Mouse (Mus musculus): Measurements from ENCODE around the gene Dot1l. TPM values are rescaled to one million over a fixed set of nuclear protein-coding genes. Genes with fewer than 3 reads are reported as not detected.
"Not testable (repeated sequence)": the region's sequence is repeated elsewhere in the genome, so short reads cannot be mapped to it uniquely, and the experiment has no call there.

The Dot1l gene
- polyA plus RNA-seq, 1 experiment from 2014 or later = 6.2 TPM

DNA sequence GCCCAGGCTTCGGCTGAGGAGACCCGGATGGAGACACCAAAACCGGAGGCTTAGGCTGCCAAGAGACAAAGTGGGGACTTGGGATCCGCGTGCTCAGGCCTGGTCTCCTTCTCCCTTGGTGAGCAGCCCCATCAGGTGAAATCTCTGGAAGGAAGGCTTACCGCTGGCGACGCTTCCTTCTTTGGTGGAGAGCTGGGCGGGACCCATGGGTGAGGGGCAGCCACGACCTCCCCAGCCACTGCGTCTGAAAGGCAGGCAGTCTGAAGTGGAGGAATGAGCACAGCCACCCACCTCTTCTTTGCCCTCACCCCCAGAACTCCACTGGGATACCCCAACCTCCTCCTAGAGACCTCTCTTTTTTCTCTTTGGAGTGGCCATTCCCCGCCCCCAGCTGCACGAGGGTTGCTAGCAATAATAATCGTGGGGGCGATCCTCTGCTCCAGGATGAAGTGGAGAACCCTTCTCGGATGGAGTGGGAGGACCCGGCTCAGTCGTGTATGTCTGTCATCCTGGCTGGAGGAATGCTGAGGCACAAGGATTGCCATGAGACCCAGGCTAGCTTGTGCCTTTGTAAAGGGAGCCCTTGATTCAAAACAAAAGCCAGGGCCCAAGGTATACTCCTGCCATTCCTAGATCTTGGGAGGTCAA, 54.1 kb downstream of the Dot1l start:
- 0 out of 2 replicates have a peak overlapping the region, but pooled peaks have one; percentile 17 for H3K9ac ChIP-seq (ENCODE audit: low read depth, low read length)
- peak overlapping the region; percentile 44 for H3K4me2 ChIP-seq (replicated peaks; ENCODE audit: low read depth)
- H3K27ac ChIP-seq (ENCODE audit: low read depth, low read length) = no peak overlapping the region
- H3K4me3 ChIP-seq (ENCODE audit: low read depth, low read length) = no peak overlapping the region; the same call in 1 of the 2 replicates
- H3K9me3 ChIP-seq (ENCODE audit: control insufficient read depth) = no peaks in the 10 kb centered on the region
- H3K36me3 ChIP-seq (ENCODE audit: control insufficient read depth, insufficient read depth) = peaks cover 12% of the 10 kb centered on the region
- no peak for TF ChIP-seq CTCF (IDR thresholded peaks at IDR 0.05; ENCODE audit: low read depth)
- 18% methylated on average over 18 of the region's 18 CpGs for WGBS
- H3K27me3 ChIP-seq (replicated peaks; ENCODE audit: control insufficient read depth, insufficient read depth, low read length) = peaks cover 20% of the 10 kb centered on the region
- H3K4me1 ChIP-seq (replicated peaks; ENCODE audit: control insufficient read depth, insufficient read depth, low read length) = 0 out of 2 replicates have a peak, but pooled peaks cover 13% of the 10 kb centered on the region
- ATAC-seq = no peak

DNA sequence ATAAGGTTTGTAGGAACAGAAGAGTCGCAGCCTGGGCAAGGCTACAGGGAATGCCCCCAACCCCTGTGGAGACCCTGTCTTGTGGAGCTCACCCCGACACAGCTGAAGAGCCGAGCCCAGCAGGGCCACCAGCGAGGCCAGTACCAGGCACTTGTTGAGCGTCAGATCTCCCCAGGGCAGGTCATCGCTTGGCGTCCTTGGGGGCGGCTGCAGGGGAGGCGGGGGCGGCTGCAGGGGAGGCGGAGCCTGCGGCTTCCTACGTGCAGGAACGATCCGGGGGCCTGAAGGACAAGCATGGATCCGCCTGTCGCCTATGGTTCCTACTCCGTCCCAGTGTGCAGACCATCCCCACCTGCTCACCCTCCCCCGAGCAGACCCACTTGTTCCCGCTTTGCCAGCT, 55.1 kb downstream of the Dot1l start:
- Histone ChIP-seq H3K36me3 (ENCODE audit: control insufficient read depth, insufficient read depth) (peaks cover 2% of the 10 kb centered on the region; the same call in 1 of the 2 replicates), H3K4me1 (replicated peaks; ENCODE audit: control insufficient read depth, insufficient read depth, low read length) (0 out of 2 replicates have a peak, but pooled peaks cover 13% of the 10 kb centered on the region), H3K27ac (ENCODE audit: low read depth, low read length) (no peak overlapping the region), H3K4me2 (replicated peaks; ENCODE audit: low read depth) (peak overlapping the region; percentile 43), H3K27me3 (replicated peaks; ENCODE audit: control insufficient read depth, insufficient read depth, low read length) (peaks cover 20% of the 10 kb centered on the region), H3K9ac (ENCODE audit: low read depth, low read length) (no peak overlapping the region), H3K4me3 (ENCODE audit: low read depth, low read length) (no peak overlapping the region), H3K9me3 (ENCODE audit: control insufficient read depth) (no peaks in the 10 kb centered on the region)
- 7% methylated on average over 18 of the region's 20 CpGs for WGBS
- ATAC-seq = no peak
- no peak for TF ChIP-seq CTCF (IDR thresholded peaks at IDR 0.05; ENCODE audit: low read depth)

DNA sequence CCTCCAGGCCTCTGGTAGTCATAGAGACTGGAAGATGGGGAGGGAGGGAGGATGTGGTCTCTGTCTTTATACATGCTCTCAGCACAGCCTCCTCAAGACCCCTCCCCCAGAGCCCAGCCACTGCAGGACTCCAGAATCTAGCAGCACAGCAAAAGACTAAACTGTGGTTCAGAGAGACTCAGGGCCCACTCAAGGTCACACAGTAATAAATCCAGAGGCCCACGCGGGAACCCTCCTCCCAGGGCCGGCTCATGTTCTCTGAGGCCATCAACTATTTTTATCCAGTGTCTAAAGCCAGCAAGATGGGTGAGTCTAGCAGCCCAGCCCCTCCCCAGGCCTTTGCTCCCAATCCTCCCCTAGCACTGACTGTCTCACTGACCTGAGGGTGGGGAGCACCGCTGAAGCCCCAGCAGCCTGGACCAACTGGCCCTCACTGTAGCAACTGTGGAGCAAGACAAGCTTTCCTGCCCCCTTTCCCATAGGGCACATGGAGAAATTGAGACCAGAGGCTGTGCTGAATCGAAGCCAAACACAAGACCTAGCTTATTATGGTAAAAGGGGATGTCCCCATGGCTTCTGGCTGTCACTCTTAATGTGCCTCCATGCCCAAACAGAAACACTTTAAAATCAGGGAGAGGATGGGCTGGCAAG, 57.5 kb downstream of the Dot1l start:
- ATAC-seq = no peak
- TF ChIP-seq CTCF (IDR thresholded peaks at IDR 0.05; ENCODE audit: low read depth) = no peak
- Histone ChIP-seq H3K4me1 (replicated peaks; ENCODE audit: control insufficient read depth, insufficient read depth, low read length) (0 out of 2 replicates have a peak, but pooled peaks cover 13% of the 10 kb centered on the region), H3K9ac (ENCODE audit: low read depth, low read length) (no peak overlapping the region), H3K4me2 (replicated peaks; ENCODE audit: low read depth) (no peak overlapping the region), H3K36me3 (ENCODE audit: control insufficient read depth, insufficient read depth) (no peaks in the 10 kb centered on the region), H3K4me3 (ENCODE audit: low read depth, low read length) (no peak overlapping the region), H3K27me3 (replicated peaks; ENCODE audit: control insufficient read depth, insufficient read depth, low read length) (peaks cover 12% of the 10 kb centered on the region), H3K9me3 (ENCODE audit: control insufficient read depth) (no peaks in the 10 kb centered on the region), H3K27ac (ENCODE audit: low read depth, low read length) (no peak overlapping the region)
- WGBS = 25% methylated on average over 5 of the region's 5 CpGs

DNA sequence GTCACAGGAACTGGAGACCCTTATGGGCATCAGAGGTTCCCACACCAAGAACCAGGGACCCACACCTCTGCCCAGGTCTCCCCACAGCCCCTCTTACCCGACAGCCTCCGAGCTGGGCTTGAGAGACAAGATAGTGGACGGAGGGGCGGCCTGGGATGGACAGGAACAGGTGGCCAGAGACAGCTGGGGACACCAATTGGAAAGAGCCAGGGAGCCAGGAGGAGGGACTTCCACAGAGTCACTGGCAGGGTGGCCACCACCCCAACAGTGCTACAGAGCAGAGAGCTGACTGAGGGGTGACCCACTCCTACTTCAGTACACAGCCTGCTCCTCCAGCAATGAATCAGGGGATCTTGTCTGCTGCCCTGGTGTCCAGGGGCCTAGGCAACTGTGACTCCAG, 58.4 kb downstream of the Dot1l start, which contains the start of gene Jsrp1:
TSS of gene Jsrp1 (minus strand) at position 133 of the 400 bp plus-strand sequence.
- ATAC-seq = no peak
- 0 out of 2 replicates have a peak, but pooled peaks cover 11% of the 10 kb centered on the region for H3K4me1 ChIP-seq (replicated peaks; ENCODE audit: control insufficient read depth, insufficient read depth, low read length)
- peaks cover 9% of the 10 kb centered on the region for H3K27me3 ChIP-seq (replicated peaks; ENCODE audit: control insufficient read depth, insufficient read depth, low read length)
- no peak within 1 kb of the TSS for H3K27ac ChIP-seq (ENCODE audit: low read depth, low read length)
- no peak within 1 kb of the TSS for H3K4me3 ChIP-seq (ENCODE audit: low read depth, low read length)
- no peaks in the 10 kb centered on the region for H3K36me3 ChIP-seq (ENCODE audit: control insufficient read depth, insufficient read depth)
- WGBS = 76% methylated on average over 4 of the region's 4 CpGs
- H3K9ac ChIP-seq (ENCODE audit: low read depth, low read length) = no peak within 1 kb of the TSS
- no peak for TF ChIP-seq CTCF (IDR thresholded peaks at IDR 0.05; ENCODE audit: low read depth)
- no peaks in the 10 kb centered on the region for H3K9me3 ChIP-seq (ENCODE audit: control insufficient read depth)
- no peak within 1 kb of the TSS for H3K4me2 ChIP-seq (replicated peaks; ENCODE audit: low read depth)

DNA sequence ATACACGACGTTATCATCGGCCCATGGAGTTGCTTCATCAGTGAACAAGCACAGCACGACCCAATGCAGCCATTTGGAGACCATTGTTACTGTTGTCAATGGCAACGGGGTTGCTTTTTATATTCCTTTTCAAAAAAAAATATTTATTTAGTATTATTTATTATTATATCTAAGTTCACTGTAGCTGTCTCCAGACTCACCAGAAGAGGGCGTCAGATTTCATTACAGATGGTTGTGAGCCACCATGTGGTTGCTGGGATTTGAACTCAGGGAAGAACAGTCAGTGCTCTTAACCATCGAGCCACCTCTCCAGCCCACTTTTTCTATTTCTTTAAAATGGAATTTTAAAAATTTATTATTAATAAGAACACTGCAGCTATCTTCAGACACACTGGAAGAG, 59.8 kb downstream of the Dot1l start:
- no peak for ATAC-seq
- no peaks in the 10 kb centered on the region for H3K9me3 ChIP-seq (ENCODE audit: control insufficient read depth)

DNA sequence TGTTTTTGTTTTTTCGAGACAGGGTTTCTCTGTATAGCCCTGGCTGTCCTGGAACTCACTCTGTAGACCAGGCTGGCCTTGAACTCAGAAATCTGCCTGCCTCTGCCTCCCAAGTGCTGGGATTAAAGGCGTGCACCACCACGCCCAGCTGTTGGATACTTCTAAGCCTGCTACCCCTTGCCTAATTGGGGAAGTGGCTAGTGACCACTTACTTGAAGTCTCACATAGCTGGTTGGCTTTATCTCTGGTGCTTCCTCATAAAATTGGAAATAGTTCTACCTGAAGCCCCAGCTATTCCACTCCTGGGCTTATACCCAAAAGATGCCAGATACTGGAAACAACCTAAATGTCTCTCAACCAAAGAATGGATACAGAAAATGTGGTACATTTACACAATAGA, 61.3 kb downstream of the Dot1l start:
- not testable (repeated sequence) for H3K27me3 ChIP-seq (replicated peaks; ENCODE audit: control insufficient read depth, insufficient read depth, low read length); H3K36me3 ChIP-seq (ENCODE audit: control insufficient read depth, insufficient read depth); H3K9me3 ChIP-seq (ENCODE audit: control insufficient read depth); ATAC-seq; H3K9ac ChIP-seq (ENCODE audit: low read depth, low read length); H3K4me3 ChIP-seq (ENCODE audit: low read depth, low read length); H3K4me1 ChIP-seq (replicated peaks; ENCODE audit: control insufficient read depth, insufficient read depth, low read length); H3K27ac ChIP-seq (ENCODE audit: low read depth, low read length); H3K4me2 ChIP-seq (replicated peaks; ENCODE audit: low read depth)
- WGBS = 81% methylated on average over 3 of the region's 3 CpGs

More for the DNA sequence above, 59.8 kb downstream of the Dot1l start:
- 56% methylated on average over 7 of the region's 7 CpGs for WGBS
- Histone ChIP-seq H3K4me1 (replicated peaks; ENCODE audit: control insufficient read depth, insufficient read depth, low read length) (0 out of 2 replicates have a peak, but pooled peaks cover 7% of the 10 kb centered on the region), H3K4me3 (ENCODE audit: low read depth, low read length) (no peak overlapping the region), H3K9ac (ENCODE audit: low read depth, low read length) (no peak overlapping the region), H3K27ac (ENCODE audit: low read depth, low read length) (no peak overlapping the region), H3K27me3 (replicated peaks; ENCODE audit: control insufficient read depth, insufficient read depth, low read length) (no peaks in the 10 kb centered on the region), H3K4me2 (replicated peaks; ENCODE audit: low read depth) (no peak overlapping the region), H3K36me3 (ENCODE audit: control insufficient read depth, insufficient read depth) (no peaks in the 10 kb centered on the region)
- no peak for TF ChIP-seq CTCF (IDR thresholded peaks at IDR 0.05; ENCODE audit: low read depth)

Data from intestine, postnatal 0 days (tissue).